Mouse (Mus musculus) heart, adult 9 months (tissue): ENCODE results near the gene 1700092M07Rik.
"Not testable (repeated sequence)": the region's sequence is repeated elsewhere in the genome, so short reads cannot be mapped to it uniquely, and the experiment has no call there.

Experiments
- DNase-seq, 2 experiments: peaks; one replicate each; pipeline ENCODE4 v3.0.0; 2022; ENCODE audit warnings: low spot score in 2 of 2

The 1700092M07Rik gene

DNA sequence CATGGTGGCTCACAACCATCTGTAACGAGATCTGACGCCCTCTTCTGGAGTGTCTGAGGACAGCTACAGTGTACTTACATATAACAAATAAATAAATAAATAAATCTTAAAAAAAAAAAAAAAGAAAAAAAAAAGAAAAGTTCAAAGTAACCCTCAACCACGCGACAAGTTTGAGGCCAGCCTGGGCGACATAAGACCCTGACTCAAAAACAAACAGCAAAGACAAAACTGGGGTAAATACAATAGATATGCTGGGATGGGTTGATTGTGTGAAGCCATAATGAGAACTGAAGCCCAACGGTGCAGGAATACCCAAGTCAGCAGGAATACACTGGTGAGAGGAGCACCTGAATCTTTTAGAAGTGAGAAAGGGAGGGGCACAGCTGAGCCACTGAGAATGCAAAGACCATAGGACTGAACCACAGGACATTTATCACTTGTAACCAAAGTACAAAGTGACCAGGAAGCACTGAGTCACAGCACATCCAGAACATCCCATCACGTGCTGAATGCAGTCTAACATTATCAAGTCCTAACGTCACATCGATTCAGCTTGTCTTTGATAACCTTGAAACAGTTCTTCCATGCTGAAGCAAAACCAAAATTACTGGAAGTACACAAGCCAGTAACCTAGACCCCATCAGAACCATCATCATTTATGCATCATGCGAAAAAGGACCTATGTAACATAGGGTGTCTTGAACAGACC is 23.6 kb upstream of the 1700092M07Rik start:
- DNase-seq: no peak

GRCm38 (mm10) chr19:8718357-8718756 is 22.2 kb upstream of the 1700092M07Rik start:
- peak; percentile 46 to 51 for DNase-seq

DNA sequence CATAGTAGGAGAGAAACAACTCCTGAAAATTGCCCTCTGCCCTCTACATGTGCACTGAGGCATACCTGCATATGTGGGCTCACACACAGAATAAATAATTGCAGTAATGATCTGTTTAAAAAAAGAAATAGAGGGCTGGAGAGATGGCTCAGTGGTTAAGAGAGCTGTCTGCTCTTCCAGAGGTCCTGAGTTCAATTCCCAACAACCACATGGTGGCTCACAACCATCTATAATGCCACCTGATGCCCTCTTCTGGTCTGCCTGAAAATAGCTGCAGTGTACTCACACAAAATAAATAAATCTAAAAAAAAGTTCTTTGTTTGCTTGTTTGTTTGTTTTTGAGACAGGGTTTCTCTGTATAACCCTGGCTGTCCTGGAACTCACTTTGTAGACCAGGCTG is 21.5 kb upstream of the 1700092M07Rik start:
- DNase-seq: not testable (repeated sequence)

DNA sequence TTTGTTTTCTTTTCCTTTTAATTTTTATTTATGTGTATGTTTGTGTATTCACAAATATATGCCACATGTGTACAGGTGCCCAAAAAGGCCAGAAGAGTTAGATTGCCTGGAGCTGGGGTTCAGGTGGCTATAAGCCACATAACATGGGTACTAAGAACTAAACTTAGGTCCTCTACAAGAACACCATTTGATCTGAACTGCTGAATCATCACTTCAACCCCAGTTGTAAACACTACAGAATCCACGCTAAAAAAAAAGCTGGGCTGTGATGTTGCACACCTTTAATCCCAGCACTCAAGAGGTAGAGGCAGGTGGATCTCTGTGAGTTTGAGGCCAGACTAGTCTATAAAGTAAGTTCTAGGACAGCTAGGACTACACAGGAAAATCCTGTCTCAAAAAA is 19.1 kb upstream of the 1700092M07Rik start:
- DNase-seq: no peak

GRCm38 (mm10) chr19:8722021-8722420 is 18.5 kb upstream of the 1700092M07Rik start:
- no peak for DNase-seq

DNA sequence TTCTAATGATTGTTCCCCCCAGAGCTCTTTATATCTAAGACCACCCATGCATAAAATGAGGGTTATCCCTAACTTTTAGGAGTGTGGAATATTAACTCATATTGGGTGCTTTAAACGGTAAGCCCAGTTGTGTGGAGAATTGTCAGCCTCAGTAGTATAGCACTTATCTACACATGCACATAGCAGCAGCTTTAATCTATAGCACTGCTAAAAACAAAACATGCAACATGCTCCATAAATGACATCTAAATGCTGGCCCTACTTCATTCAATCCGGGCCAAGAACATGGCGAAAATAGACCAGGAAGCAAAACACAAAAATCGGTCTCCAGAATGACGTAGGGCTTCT is 18.0 kb upstream of the 1700092M07Rik start:
- DNase-seq: no peak

GRCm38 (mm10) chr19:8722907-8723573 is 17.5 kb upstream of the 1700092M07Rik start, which contains the start of gene Slc3a2:
Gene Slc3a2 (minus strand): TSS chr19:8723369.
- DNase-seq: peak; percentile 98

DNA sequence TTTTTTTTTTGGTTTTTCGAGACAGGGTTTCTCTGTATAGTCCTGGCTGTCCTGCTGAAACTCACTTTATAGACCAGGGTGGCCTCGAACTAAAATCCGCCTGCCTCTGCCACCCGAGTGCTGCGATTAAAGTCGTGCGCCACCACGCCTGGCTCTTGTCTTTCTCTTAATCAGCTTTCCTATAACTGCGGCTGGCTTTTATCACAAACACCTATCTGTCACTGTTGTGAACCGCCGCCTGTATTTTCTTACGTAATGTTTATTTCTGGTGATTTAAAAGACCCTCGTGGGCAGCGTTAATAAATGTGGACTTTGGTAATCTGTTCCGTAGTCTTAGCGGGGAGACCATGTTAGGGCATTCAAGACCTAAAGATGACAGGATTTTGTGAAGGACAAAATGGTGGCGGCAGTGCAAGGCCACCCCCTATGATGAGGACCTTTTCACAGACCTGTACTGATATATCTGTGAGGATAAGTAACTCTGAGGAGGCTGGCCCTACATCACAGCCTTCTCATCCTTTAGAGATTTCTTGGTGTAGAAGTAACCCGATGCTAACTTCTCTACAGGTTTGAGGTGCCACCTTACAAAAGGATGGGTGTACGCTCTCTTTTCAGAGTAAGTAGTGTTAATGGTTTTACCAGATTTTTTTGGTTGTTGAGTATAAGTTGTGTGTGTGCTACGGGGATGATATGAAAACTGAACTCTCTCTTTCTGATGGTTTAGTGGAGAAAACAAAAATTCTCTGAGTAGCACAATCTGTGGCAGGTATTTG is 16.8 kb upstream of the 1700092M07Rik start:
- DNase-seq: no peak

- DNase-seq: no peak
Observed at GRCm38 (mm10) chr19:8724392-8724791, 16.1 kb upstream of the 1700092M07Rik start.

DNA sequence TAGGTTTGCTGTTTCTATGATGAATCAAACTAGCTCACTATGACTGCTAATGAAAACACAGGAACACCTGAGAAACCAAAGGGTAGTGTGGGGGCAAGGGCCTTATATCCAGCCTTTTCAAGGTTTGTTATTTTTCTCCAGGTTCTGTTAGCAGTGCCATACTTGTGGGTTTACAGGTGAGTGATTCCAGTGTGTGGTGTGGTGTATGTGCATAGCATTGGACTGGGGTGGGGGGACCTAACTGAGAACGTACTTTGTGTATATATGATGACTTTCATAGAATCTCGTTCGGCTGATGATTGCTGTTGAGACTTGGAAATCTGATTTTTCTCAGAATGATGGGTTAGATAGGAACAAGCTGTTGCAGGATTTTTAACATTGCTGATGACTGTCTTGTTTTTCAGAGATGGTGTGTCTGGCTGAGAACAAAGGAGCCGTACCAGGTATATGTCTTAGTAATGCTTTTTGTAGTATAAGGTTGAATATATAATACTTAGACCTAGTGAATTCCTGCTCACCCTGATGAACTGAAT is 15.4 kb upstream of the 1700092M07Rik start:
- no peak for DNase-seq

GRCm38 (mm10) chr19:8726609-8727390 is 13.7 kb upstream of the 1700092M07Rik start:
- no peak for DNase-seq

DNA sequence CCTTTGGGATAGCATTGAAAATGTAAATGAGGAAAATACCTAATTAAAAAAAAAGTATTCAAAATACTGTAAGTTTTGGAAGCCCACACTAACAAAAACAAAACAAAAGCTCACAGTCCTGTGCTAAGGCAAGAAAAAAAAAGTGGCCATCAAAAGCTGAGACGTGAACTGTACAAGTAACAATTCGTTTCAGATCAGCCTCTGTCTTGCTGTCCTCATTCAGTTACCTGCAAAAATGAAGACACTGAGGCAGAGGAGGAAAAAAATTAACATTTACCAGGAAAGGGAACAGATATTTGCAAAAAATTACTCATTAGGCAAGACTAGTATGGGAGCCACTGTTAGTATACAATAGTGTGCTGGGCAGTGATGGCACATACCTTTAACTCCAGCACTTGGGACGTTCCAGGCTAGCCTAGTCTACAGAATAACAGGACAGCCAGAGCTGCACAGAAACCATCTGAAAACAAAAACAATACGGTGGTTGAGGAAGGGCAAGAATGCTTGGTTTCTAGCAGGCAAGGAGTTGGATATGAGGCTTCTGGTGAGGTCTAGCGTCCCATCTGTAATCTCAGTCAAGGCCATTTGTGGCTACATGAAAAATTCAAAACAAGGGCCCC is 12.9 kb upstream of the 1700092M07Rik start:
- DNase-seq: no peak

DNA sequence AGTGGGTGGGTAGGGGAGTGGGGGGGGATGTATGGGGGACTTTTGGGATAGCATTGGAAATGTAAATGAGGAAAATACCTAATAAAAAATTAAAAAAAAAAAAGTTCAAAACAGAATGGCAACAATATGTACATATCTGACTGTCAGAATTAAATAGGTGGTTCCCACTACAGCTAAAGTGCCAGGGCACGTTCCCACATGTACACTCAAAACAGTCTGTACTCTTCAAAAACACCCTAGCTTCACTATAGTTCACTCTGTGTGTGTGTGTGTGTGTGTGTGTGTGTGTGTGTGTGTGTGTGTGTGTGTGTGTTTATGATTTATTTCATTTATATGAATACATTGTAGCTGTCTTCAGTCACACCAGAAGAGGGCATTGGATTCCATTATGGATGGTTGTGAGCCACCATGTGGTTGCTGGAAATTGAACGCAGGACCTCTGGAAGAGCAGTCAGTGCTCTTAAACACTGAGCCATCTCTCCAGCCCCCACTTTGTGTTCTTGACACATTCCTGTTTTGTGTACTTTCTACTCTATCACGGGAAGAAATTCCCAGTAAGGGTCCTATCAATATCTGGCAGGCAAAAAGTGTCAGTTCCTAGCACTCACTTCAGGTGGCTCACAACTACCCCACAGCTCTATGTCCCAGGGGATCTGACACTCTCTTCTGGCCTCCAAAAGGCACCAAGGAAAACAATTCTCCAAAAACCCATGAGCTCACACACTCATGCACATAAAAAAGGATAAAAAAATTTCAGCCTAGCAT is 12.0 kb upstream of the 1700092M07Rik start:
- not testable (repeated sequence) for DNase-seq

GRCm38 (mm10) chr19:8734334-8734733 is 6.2 kb upstream of the 1700092M07Rik start:
- DNase-seq: no peak

DNA sequence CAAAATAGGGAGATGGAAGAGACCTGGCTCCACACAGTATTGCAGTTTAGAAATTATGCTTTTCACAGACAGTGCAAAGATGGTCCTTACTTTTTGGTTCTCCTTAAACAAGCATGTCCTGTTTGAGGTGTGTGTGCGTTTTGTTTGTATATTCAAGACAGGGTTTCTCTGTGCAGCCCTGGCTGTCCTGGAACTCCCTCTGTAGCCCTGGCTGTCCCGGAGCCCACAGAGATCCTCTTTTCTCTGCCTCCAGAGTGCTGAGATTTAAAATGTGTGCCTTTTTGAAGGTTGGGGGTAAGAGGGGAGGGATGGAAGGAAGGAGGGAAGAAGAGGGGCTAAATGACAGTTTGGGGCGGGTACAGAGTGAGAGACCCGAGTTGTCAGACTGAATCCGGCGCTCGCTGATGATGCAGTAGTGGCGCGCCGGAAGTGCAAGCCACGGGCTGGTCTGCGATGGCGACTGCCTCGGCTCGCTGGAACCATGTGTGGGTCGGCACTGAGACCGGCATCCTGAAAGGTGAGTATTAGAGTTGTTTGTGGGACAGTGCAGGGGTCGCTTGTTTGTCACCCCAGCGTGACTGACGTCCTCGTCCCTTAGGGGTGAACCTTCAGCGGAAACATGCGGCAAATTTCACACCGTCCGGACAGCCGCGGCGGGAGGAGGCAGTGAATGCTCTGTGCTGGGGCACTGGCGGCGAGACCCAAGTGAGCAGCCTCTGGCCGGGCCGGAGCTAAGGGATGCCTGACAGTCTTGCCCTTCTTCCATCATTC is 4.9 kb upstream of the 1700092M07Rik start, which contains the start of gene Wdr74:
TSS of gene Wdr74 (plus strand) at position 439 of the 771 bp plus-strand sequence.
- peak; percentile 88 to 91 for DNase-seq

GRCm38 (mm10) chr19:8736160-8736467 is 4.4 kb upstream of the 1700092M07Rik start:
- DNase-seq: no peak

GRCm38 (mm10) chr19:8738911-8739310 is 1.6 kb upstream of the 1700092M07Rik start:
- no peak for DNase-seq

DNA sequence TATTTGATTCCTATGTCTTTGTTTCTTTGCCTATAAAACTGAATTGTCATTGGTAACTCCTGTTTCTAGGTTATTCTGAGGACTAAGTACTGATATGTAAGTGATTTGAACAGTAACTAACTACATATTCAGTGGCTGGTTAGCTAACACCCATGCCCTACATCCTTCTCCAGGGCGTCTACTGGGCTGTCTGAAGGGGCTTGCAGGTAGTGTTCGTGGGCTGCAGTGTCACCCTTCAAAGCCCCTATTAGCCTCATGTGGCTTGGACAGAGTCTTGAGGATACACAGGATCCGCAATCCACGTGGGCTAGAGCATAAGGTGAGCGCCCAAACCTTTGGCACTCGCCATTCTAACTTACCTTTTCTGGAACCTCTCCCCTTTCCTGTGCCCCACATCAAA is 872 bp upstream of the 1700092M07Rik start:
- no peak for DNase-seq

DNA sequence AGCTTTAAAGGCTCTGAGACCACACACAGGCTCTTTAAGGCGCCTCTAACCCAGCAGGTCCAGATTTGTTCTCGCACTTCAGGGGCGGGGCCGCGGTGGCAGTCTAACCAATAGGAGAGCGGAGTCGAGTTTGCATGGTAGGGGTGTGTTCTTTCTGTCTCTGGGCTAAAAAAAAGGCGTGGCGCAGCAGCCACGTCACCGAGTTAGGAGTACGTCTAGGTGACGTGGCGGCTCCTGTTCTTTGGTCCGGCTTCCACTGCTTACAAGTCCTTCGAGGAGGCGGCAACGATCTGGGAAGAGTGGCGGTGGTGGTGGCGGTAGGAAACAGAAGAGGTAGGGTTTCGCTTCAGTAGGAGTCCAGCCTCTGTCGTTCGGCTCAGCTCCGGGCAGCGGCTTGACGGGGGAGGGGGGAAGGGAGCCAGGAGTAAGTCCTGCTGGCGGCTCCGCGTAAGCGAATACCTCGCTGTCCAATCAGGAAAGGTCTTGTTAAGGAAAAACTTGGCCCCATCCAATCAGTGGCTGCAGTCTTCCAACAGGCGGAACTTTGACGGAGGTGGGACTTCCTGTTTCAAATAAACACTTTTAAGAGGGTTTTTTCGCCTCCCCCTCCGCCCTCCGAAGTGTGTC is 838 bp downstream of the 1700092M07Rik start, which contains the start of gene Stx5a:
TSS of gene Stx5a (plus strand) at position 171 of the 627 bp plus-strand sequence.
- peak; percentile 97 to 98 for DNase-seq
